Mouse (Mus musculus) regulatory T cell (primary cell): ENCODE measurements around the gene Slc35a1.
"Not testable (repeated sequence)": the region's sequence is repeated elsewhere in the genome, so short reads cannot be mapped to it uniquely, and the experiment has no call there.

ENCODE experiments used
- in situ Hi-C: fragments of 300-600 bp; cut with MboI, MseI; formaldehyde crosslinking; loops from one replicate; pipeline ENCODE4 v1.15.1; 2025; ENCODE audit warnings: high pct_unique_total_duplicates

The Slc35a1 gene

GRCm38 (mm10) chr4:34686874-34687567 is at the start of gene Slc35a1:
Gene Slc35a1, minus strand, starts transcription at chr4:34687438.
- in situ Hi-C loops, result no loop called here

- in situ Hi-C loops, result no loop called here
Observed at GRCm38 (mm10) chr4:34734461-34734860, 47.2 kb upstream of the Slc35a1 start.

GRCm38 (mm10) chr4:34733415-34733814 is 46.2 kb upstream of the Slc35a1 start:
- in situ Hi-C loops, result not testable (repeated sequence)

- in situ Hi-C loops, result no loop called here
Observed at GRCm38 (mm10) chr4:34729851-34730341, 42.7 kb upstream of the Slc35a1 start, which contains the start of gene Cfap206. Gene Cfap206, minus strand, starts transcription at chr4:34730206.

- in situ Hi-C loops, result not testable (repeated sequence)
Observed at GRCm38 (mm10) chr4:34725710-34726109, 38.5 kb upstream of the Slc35a1 start.

GRCm38 (mm10) chr4:34724306-34724705 is 37.1 kb upstream of the Slc35a1 start:
- in situ Hi-C loops, result no loop called here

GRCm38 (mm10) chr4:34723186-34723585 is 35.9 kb upstream of the Slc35a1 start:
- in situ Hi-C loops, result no loop called here

- in situ Hi-C loops, result no loop called here
Observed at GRCm38 (mm10) chr4:34720127-34720895, 33.1 kb upstream of the Slc35a1 start.

- in situ Hi-C loops, result no loop called here
Observed at GRCm38 (mm10) chr4:34719421-34719820, 32.2 kb upstream of the Slc35a1 start.

- in situ Hi-C loops, result no loop called here
Observed at GRCm38 (mm10) chr4:34715062-34715461, 27.8 kb upstream of the Slc35a1 start.

- in situ Hi-C loops, result no loop called here
Observed at GRCm38 (mm10) chr4:34708127-34708526, 20.9 kb upstream of the Slc35a1 start.

GRCm38 (mm10) chr4:34707248-34707647 is 20.0 kb upstream of the Slc35a1 start:
- in situ Hi-C loops, result no loop called here

- in situ Hi-C loops, result no loop called here
Observed at GRCm38 (mm10) chr4:34703029-34703428, 15.8 kb upstream of the Slc35a1 start.

GRCm38 (mm10) chr4:34702231-34702630 is 15.0 kb upstream of the Slc35a1 start:
- in situ Hi-C loops, result no loop called here

GRCm38 (mm10) chr4:34701528-34701927 is 14.3 kb upstream of the Slc35a1 start:
- in situ Hi-C loops, result no loop called here

GRCm38 (mm10) chr4:34688021-34688420 is 783 bp upstream of the Slc35a1 start:
- in situ Hi-C loops, result no loop called here

- in situ Hi-C loops, result loop anchor here (5.0 kb wide), 1 partner anchor 87 kb away; no protein-coding TSS in a partner anchor
Observed at GRCm38 (mm10) chr4:34680530-34680929, 6.7 kb downstream of the Slc35a1 start.

- in situ Hi-C loops, result loop anchor here (5.0 kb wide), 1 partner anchor 36 kb away; no protein-coding TSS in a partner anchor
Observed at GRCm38 (mm10) chr4:34673721-34674120, 13.5 kb downstream of the Slc35a1 start.

- in situ Hi-C loops, result no loop called here
Observed at GRCm38 (mm10) chr4:34667923-34668322, 19.3 kb downstream of the Slc35a1 start.

GRCm38 (mm10) chr4:34661927-34662326 is 25.3 kb downstream of the Slc35a1 start:
- in situ Hi-C loops, result no loop called here

- in situ Hi-C loops, result no loop called here
Observed at GRCm38 (mm10) chr4:34661514-34661913, 25.7 kb downstream of the Slc35a1 start.

GRCm38 (mm10) chr4:34659012-34659411 is 28.2 kb downstream of the Slc35a1 start:
- in situ Hi-C loops, result no loop called here

GRCm38 (mm10) chr4:34656101-34656500 is 31.1 kb downstream of the Slc35a1 start:
- in situ Hi-C loops, result no loop called here
